Mouse (Mus musculus): ENCODE results near the gene Nox1.

DNA sequence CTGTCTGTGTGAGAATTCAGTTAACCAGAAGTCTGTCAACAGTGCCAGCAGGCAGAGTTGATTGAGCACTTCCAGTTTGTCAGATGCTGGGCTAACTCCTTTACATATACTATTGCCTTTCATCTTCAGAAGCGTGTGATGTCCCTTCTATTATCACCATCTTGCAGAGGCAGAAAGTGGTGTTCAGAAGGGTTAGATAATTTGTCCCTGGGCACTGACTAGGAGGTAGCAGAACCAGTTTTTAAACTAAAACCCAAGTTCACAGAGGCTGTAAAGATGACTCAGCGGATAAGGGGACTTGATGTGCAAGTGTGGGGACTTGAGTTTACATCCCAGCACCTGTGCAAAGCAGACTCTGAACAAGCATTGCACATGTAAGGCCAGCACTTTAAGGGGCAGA is 13.3 kb downstream of the Nox1 start:
- TF ChIP-seq CTCF (IDR thresholded peaks at IDR 0.05; ENCODE audit: low read depth, low read length): no peak
- TF ChIP-seq GATA1 (IDR thresholded peaks at IDR 0.05; ENCODE audit: borderline replicate concordance, low read length): no peak
- TF ChIP-seq POLR2AphosphoS5 (IDR thresholded peaks at IDR 0.05; ENCODE audit: insufficient replicate concordance, low read depth, low read length): no peak
- TF ChIP-seq TAL1 (conservative IDR thresholded peaks at IDR 0.05; ENCODE audit: low read depth, low read length): no peak
- no peak for TF ChIP-seq GATA2 (IDR thresholded peaks at IDR 0.05; ENCODE audit: borderline replicate concordance, low read depth, low read length)
